Mouse (Mus musculus) erythroblast, adult 5-6 weeks (primary cell): ENCODE results near the gene Rsph1. TPM values are rescaled to one million over a fixed set of nuclear protein-coding genes. Genes with fewer than 3 reads are reported as not detected.

ENCODE experiments used
- ATAC-seq: replicated peaks from 2 replicates; pipeline ENCODE4 v1.8.0; 2016; ENCODE audit warnings: moderate number of reproducible peaks, mild to moderate bottlenecking, moderate TSS enrichment, inconsistent platforms; ENCODE audit not compliant: poor library complexity, low FRiP score, severe bottlenecking
- total RNA-seq, 2 experiments: library from RNA; stranded (forward) in 1 of 2; stranded (reverse) in 1 of 2; fragments of 150-400 nt in 1 of 2; fragments of 200-764, 138-1000 nt in 1 of 2; gene quantifications; 2 replicates each; pipeline versions ENCODE4 v1.2.3 to v1.2.4; 2015 to 2017; ENCODE audit warnings: low replicate concordance in 2 of 2

Gene Rsph1
- total RNA-seq (2015; ENCODE audit: low replicate concordance) (not detected in 2 replicates), total RNA-seq (2017; ENCODE audit: low replicate concordance) (not detected in 2 replicates)

DNA sequence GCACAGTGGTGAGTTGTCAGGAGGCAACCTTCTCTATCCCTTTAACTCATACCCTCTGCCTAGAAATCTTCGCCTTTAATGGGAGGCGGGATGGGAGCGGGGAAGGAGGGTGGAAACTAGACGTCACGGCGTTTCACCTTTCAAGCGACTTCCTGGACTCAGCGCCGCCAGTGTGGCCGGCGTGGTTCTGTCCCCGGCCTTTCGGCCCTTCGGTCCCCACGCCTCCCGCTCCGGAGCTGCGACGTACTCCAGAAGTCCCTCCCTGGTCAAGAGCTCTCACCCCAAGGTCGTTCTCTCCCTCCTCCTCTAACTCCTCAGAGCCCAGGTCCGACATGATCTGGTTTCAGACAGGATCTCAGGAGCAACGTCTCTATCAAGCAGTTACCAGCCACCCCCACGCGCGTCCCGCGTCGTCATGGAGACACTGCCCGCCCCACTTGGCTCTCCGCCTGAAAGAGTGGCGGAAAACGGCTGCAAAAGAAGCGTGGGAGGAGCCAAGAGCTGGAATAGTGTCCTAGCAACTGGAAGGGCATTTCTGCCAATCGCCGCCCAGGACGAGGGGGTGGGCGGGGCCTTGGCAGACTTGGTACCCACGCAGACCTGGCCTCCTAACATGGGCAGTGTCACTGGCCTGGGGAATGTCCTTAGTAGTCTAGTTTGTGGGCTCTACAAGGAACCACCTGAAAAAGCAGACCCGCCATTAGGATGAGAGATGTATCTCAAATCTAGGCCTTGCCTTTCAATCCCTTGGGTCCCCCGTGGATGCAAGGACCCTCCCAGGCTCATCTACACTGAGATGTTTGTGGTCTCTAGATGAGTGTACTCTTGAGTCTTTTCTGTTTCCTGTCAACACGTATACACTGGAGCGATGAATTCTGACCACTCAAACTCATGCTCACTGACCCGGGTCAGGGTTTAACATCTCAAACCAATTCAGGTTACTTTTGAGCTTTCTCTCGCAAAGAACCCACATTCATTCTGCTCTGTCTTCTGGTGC is at the start of gene Rsph1:
Rsph1 (minus strand) TSS at position 462 of the 997 bp plus-strand sequence.
- peak; percentile 52; the same call in 1 of the 2 replicates for ATAC-seq

DNA sequence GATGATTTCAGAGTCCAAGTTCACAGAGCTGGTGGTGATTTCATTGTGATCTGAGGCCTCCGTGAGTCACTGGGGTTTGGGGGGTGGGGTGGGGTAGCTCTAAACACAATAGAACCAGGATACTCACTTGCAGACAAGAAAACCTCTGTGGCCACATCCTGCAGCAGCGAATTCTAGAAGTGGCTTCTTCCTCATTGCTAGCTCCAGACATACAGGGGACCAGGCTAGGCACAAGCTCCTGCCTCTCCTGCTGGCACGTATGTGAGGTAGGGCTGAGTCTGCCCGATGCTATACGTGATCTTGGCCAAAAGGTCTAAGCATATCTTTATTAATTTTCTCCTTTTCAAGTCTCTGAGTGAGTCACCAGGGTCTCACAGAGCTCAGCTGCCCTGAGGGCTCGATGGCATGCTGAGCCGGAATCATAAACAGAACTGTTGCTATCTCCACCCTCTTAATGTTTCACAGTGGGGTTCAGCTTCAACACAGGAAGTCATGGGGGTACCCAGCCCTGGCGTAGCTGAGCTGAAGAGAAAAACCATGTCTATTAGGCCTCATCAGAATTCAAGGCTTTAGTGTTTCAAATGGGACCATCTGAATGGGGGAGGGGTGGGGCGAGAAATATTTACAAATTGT is 49.2 kb upstream of the Rsph1 start:
- ATAC-seq = no peak

GRCm38 (mm10) chr17:31325451-31326219 is 48.5 kb upstream of the Rsph1 start:
- ATAC-seq = 0 out of 2 replicates have a peak, but pooled peaks have one; percentile 34

- ATAC-seq = no peak
These were observed 47.0 kb upstream of the Rsph1 start for GRCm38 (mm10) chr17:31324227-31324626.

DNA sequence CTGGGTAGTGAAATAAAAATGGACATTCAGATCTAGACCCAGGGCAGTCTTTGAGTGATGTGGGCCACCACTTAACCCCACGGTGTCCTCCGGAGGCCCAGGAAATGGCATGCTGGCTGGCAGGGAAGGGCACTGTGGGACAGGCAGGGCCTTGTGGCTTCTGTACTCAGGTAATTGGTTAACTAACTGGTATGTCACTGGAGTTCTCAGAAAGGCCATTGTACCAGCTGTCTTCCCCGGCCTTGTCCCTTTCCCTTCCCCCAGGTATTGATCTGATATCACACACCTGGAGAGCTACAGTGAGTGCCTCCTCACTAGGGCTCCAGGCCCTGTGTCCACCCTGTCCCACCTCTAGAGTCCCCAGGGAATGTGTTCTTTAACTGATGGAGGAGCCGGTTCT is 46.2 kb upstream of the Rsph1 start:
- ATAC-seq = no peak

DNA sequence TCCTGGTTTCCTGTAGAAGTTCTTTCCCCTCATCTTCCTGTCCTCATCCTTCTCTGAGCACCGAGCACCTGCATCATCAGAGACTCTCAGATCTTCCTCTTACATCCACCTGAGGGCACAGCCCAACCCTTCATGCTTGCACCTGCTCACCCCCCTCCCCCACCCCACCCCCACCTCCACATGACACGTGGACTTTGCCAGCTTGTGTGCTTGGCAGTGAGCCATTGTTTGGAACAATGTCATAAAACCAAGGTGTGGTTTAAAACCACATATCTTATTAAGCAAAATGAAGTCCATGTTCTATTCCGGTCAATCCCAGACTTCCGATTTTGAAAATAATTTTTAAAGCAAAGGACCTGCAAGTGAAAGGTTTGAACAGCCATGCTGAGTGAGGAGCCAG is 45.3 kb upstream of the Rsph1 start:
- no peak for ATAC-seq

DNA sequence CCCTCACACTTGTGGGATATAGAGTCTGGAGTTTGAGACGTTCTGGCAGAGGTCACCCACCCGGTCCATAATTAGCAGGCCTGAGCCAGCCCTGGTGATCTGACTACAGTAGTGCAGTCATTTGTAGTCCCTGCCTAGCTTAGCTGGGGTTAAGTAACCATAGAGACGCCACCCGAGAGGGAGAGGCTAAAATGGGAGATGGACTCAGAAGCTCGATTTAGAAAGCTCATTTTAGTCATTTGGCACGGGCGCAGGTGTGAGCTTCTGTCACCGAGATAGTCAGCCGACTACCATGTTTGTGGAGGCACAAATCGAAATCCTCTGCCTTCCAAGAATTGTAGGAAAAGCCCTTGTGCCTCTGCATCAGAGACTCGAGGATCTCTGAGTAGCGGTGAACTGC is 44.2 kb upstream of the Rsph1 start:
- no peak for ATAC-seq

- ATAC-seq = no peak
These were observed 42.0 kb upstream of the Rsph1 start for GRCm38 (mm10) chr17:31318906-31319767.

DNA sequence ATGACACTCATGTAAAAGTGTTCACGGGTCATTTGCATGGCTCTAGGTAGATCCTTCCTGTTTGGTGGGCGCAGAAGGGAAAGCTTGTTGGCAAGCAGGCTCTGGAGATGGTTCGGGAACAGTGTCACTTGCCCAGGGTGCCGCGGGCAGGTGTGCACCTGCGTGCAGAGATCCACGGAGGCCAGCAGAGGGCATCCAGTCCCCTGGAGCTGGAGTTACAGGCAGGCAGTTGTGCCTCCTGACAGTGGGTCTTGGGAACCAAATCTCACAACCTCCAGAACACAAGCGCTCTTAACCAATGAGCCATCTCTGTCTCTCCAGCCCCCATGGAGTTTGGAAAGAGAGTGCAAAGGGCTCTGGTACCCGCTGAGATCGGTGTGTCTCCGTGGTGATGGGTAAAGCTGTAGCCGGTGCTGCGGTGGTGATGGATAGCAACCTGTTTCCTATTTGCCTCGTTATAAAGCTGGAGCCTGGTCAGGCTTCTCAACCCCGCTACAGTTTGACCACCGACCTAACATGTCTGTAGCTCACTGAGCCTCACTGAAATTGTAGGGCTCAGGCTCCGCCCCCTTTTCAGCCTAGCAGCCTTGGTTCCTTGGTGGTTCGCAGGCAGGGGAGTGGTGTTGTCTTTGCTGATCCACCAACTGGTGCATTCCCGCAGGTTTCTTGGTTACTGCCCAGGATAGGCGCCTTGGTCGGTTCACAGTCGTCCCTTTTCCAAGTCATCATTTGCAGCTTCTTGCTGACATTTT is 40.5 kb upstream of the Rsph1 start:
- peak; percentile 60; the same call in 1 of the 2 replicates for ATAC-seq

- no peak for ATAC-seq
These were observed 39.8 kb upstream of the Rsph1 start for GRCm38 (mm10) chr17:31316998-31317397.

DNA sequence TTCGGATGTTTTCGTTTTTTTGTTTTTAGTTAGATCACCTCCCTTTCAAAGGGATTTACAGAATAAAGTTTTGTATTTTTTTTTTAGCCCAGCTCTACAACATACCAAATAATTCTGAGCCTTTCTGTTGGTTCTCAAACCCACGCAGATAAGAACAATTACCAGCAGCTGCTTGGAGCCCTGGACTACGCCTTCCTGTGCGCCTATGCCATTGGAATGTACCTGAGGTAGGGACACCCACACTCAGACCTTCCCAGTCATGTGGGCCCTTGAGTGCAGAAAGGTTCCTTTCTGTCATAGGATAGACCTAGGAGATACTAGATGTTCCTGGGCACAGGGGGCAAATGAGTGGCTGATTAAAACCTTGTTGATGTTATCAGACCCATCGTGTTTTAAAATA is 38.8 kb upstream of the Rsph1 start:
- ATAC-seq = no peak

DNA sequence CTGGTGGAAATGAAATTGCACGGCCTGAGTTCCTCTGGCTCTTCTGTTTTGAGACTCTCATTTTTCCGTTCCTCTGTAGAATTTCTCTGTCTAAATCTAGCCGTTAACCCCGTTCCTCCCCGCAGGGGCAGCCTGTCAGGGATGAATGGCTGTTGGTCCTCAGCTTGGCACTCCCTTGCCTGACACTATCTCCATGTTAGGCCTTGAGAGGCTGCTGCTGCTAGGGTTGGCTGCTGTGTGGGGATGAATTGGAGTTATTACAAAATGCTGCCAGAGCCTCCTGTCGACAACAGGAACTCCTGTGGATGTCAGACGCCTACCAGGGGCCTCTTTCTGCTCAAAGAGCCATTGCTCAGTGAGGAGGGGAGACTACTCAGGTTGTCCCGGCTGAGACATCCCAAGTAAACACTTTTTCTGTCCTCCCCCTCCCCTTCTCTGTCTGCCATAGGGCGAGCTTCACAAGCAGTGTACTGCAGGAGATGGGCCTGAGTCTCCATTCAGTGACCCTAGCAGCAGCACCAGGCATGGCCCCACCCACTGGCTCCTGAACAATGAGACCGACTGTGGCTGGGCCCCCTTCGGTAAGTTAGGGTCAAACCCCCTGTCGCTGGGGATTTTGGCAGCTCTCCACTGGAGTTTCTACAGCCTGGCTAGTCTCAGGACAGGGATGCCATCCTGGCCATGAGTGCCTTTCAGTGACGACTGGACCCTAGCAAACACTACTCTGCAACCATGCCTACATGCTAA is 38.0 kb upstream of the Rsph1 start:
- ATAC-seq = no peak

- ATAC-seq = no peak
These were observed 35.5 kb upstream of the Rsph1 start for GRCm38 (mm10) chr17:31312648-31313047.

- ATAC-seq = no peak
These were observed 33.9 kb upstream of the Rsph1 start for GRCm38 (mm10) chr17:31311047-31311446.

- no peak for ATAC-seq
These were observed 32.2 kb upstream of the Rsph1 start for GRCm38 (mm10) chr17:31309281-31309793.

- ATAC-seq = no peak
These were observed 31.2 kb upstream of the Rsph1 start for GRCm38 (mm10) chr17:31308291-31308816.

- ATAC-seq = no peak
These were observed 30.6 kb upstream of the Rsph1 start for GRCm38 (mm10) chr17:31307756-31308155.
